Mouse (Mus musculus) v-Abl transformed pro-B cells (cell line): ENCODE measurements around the gene Enthd1.
"Not testable (repeated sequence)": the region's sequence is repeated elsewhere in the genome, so short reads cannot be mapped to it uniquely, and the experiment has no call there.

Experiments
- in situ Hi-C, 2 experiments: fragments of 400-800 bp; cut with MboI; formaldehyde crosslinking; loops; one replicate each; pipeline ENCODE4 v1.15.1; 2025; ENCODE audit not compliant: unreplicated experiment in 2 of 2

Gene Enthd1

DNA sequence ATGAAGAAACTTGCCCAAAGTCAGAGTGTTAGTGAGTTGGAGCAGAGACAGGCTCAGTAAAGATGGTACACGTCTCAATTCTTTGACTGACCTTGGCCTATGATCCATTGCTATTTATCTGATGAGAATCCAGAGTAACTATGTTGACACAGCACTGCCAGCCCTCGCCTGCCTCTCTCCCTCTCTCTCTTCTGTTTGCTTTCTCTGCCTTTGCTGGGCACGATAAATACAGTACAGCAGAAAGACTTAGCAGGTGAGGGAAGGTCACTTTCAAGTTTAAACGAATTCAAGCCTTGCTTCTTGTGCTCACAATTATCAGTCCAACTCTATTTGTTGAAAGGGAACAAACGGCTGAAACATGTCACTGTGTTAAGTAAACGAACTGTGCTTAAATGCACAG lies 19.5 kb downstream of the Enthd1 start:
- in situ Hi-C loops, result loop anchor here in 1 of 2 experiments (25.0 kb wide), 1 partner anchor 1492 kb away; the partner anchor contains the start of genes Desi1 and Snu13

DNA sequence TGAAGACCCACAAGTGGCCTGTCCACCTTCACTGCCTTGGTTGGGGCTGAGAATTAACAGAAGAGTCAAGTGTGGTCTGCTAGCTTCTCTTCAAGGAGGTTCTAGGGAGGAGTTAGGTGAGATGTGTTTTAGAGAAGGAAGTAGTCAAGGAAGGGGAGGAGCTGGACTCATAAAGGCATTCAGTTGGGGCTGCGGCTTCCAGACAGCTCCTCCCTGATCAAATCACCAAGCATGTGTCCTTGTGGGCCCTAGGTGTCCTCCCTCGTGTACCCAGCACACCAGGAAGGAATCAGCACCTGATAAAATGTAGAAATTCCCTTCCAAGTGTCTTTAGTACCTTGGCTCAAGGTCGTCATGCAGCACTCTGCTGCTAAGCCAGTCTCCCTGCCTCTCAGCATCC lies 20.8 kb downstream of the Enthd1 start:
- in situ Hi-C loops, result loop anchor here in 1 of 2 experiments (25.0 kb wide), 1 partner anchor 1493 kb away; the partner anchor contains the start of genes Desi1 and Snu13

DNA sequence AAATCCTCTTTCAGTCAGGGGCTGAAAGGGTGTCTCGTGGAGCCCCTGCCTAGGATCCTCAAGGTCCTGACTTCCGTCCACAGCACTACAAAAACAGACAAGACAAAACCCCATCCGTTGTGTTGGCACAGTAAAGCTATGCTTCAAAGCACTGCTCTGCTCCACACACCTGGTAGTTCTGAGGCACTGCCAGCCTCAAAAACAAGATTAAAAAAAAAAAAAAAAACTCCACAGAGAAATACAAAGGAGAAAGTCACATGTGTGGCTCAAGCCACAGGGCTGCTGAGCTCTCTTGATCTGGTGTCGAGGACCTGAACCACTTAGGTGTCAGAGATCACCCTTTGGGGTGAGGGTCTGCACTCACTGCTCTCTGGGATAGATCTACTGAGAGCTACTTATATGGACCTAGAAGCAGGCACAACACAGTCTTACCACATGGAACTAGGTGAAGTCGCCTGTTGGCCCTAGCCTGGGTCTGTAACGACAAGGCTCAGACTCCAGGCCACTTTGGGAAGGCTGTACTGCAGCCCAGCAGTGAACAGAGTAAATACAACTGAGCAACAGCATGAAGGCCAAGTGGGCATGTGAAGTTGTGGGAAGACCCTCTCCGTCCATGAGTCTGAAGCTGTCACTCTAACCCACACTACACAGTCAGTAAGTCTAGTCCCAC lies 26.1 kb downstream of the Enthd1 start:
- in situ Hi-C loops, result loop anchor here in 1 of 2 experiments (5.0 to 25.0 kb wide), 2 partner anchors 33 to 1498 kb away; partner anchors contain the start of genes Desi1, Grap2 and Snu13

DNA sequence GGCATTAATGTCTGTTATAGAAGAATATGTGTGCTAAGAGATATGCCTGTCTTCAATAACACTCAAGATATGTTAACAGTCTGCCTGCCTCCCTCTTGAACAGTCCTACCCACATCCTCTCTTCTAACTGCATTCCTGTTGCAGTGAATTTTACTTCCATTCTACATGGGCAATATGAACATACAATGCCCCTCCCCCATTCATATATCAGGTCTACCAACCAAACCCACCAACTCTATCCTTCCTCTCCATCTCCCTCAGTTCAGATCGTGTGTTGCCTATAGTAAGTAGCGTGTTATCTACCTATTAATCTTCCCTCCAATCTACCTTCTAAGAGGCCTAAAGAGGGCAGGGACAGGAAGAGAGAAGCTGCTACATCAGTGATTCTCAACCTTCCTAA lies 26.9 kb downstream of the Enthd1 start:
- in situ Hi-C loops, result loop anchor here in 1 of 2 experiments (5.0 to 25.0 kb wide), 2 partner anchors 34 to 1499 kb away; partner anchors contain the start of genes Desi1, Grap2 and Snu13

DNA sequence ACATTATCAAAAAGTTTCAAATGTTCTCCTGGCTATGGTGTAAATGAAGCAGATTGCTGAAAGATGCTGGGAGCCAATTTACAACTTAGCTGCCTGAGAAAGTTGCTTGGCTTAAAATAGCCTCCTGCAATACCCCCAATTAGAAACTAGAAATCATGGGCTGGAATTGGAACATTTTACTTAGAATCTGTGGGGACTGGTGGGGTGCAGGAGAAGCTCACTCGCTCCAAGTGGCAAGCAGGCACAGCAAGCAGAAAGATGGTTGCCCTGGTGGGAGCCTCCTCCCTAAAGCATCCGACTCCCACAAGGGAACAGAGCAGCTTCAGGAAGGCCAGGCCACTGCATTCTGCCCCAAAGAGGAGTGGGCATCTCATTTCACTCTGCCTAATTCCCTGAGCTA lies 28.9 kb downstream of the Enthd1 start:
- in situ Hi-C loops, result loop anchor here in 1 of 2 experiments (5.0 to 25.0 kb wide), 2 partner anchors 36 to 1501 kb away; partner anchors contain the start of genes Desi1, Grap2 and Snu13

DNA sequence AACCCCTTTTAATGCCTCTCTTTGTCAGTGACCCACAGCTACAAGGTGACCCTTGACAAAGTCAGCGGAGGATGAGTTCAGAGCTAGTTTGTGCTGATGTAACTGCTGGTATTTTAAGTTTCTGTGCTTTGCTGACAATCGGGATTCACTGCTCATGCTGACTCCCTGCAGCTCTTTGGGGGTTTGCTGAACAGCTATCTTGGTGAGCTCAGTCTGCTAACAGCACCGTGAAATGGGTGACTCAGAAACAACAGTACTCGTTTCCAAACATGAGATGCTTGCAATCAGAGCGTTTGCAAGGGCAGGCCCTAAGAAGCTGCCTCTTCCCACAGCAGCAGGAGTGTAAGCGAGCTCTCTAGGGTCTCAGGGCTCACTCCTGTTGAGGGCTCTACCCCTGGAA lies 31.7 kb downstream of the Enthd1 start:
- in situ Hi-C loops, result loop anchor here in 1 of 2 experiments (25.0 kb wide), 1 partner anchor 1504 kb away; the partner anchor contains the start of genes Desi1 and Snu13

DNA sequence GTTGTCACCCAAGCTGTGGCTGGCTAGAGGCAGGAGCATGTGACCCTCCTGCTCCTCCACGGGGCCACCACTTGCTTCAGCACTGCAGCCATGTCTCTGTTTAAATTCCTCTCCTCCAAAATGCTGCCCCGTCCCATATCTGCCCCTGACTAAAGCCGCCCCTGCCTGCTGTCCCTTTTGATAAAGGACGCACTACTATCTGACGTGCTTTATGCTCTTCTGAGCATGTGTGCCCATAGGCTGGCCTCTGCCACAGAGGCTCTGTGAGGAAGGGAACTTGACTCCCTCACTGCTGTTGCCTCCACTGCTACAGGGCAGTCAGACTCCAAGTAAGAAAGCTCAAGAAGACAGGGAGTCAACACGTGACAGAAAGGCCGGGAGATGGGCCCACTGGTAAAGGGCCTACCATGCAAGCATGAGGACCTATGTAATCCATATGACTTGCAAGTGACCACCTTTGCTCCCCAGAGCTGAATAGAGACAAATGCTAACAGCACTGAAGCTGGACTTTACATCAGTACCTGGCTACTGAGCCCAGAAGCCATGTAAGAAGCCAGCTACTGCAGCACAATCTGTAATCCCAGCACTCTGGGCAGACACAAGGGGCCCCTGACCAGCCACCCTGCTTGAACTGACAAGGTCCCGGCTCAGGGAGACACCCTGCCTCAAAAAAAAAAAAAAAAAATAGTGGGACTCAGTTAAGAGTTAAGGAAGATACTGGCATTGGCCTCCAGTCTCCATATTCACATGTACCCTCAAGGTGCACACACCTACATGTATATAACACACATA lies 32.5 kb downstream of the Enthd1 start:
- in situ Hi-C loops, result loop anchor here in 1 of 2 experiments (25.0 kb wide), 1 partner anchor 1505 kb away; the partner anchor contains the start of genes Desi1 and Snu13

DNA sequence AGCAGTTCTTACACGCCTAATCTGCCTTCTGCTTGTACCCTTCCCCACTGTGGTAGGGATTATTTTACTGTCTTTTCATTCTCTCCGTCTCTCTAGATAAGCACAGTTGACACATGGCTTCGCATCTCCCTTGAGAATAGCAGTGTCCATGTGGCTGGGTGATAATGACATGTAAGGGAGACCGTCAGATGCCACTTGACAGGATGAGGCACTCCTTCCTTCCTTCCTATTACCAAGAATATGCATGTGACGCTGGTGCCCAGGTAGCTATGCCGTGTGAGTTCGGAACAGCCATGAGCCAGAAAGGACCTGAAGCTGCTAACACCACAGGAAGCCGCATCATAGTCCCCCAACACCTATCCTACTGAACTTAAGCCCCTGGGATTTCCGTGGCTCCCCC lies 33.9 kb downstream of the Enthd1 start:
- in situ Hi-C loops, result loop anchor here in 1 of 2 experiments (25.0 kb wide), 1 partner anchor 1506 kb away; the partner anchor contains the start of genes Desi1 and Snu13

DNA sequence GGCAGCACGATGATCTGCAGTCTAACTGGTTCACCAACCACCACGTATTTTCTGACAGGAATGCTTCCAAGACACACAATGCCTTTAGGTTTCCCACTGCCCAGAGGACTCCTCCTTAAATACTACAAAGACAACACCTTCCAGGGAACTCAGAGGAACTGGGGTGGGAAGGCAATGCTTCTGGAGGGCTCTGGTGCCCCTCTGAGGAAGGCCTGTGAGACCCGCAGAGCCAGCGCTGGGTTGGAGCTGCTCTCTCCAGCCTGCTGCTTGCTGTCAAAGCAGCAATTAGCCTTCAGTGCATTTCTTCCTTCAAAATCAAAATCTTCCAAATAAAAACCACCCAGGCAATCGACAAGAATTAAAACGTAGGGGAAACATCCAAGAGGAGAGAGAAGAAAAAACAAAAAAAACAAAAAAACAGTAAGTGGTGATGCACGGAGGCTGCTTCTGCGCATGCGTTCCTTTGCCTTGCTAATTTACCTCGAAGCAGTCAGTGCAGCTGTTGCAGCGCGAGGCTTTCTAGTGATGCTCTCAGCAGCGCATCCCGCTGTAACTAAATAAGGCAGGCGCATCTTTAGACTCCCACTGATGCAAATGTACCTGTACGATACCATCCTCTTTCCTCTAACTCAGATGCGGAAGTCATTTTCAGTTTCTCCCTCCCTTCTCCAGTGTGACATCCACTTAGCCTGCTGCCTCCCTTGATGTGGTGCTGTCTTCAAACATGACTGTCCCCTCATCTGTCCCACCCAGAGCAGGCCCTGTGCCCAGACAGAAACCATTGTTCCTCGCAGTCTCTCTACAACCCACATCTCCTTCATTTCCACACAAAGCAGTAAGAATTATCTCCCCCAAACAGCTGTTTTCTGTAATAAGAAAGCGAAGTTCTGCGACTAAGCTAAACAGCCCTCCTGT lies 34.7 kb downstream of the Enthd1 start:
- in situ Hi-C loops, result loop anchor here in 1 of 2 experiments (25.0 kb wide), 1 partner anchor 1507 kb away; the partner anchor contains the start of genes Desi1 and Snu13

DNA sequence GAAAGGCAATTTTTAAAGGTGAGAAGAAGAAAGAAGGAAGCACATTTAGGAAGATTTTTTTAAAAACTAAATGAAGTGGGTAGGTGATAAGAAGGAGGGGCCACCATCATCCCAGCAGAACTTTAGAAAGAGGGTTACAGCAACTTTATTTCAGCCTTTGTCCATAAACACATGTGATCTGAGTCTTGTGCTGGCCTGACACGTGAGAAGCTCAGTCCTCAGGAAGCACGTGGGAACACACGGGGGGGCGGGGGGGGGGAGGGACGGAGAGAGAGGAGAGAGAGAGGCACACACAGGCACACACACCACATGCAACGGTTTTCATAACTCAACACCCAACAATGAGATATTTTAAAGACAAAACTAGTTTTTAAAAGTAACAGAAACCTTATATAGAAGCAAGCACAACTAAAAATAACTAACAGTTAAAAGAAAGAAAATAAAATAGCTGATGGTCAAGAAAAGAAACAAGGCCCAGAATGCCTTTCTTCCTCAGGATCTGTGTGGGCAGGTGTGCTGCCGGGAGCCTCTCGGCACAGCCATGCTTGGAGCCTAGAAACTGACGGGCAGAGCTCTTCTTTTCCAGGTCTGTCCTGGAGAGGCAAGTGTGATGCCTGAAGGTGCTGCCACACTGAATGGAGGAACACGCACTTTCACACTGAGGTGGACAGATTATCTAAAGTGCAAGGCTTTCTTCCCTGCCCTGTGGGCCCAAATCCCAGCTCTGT lies 43.1 kb downstream of the Enthd1 start:
- in situ Hi-C loops, result no loop called here

DNA sequence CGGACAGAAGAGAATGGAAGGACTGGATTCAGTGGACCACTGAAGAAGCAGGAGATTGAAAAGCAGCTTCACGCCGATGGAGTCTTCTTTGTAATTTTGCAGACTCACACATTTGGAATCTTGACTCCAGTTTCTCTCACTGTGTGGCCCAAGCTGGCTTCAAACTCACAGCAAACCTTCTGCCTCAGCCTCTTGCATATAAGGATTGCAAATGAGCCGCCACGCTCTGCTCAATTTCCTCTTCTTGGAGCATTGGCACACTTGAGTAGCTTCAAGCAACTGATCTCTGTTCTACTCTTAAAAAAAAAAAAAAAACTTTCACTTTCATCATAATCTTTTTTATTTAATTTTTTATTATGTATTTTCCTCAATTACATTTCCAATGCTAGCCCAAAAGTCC lies 45.0 kb downstream of the Enthd1 start:
- in situ Hi-C loops, result no loop called here

DNA sequence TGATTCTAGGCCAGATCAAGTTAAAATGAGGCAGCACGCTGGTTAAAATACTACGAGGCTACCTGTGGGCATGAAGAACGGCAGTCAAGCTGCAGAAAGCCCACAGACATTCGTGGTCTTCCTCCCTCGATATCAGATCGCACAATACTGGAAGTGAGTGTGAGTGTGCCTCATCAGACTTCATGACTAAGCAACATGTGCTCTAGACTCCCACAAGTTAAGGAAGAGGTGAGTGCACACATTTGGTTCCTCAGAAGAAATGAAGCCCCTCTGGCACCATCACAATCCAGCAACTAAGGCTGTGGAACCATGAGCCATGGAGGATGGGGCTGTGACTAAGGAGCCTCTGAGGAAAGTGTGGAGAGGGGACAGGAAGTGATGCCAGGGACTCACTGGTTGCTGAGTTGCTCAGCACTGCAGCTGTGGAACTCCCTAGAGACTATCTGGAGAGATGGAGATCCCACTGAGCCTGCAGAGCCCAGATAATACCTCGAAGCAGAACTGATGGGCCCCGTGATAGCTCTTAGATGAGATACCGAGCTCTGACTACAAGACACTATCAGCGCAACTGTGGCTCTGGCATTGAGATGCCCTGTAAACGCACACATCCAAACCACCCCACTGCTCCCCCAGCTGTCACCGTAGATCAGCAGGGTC lies 46.3 kb downstream of the Enthd1 start:
- in situ Hi-C loops, result no loop called here

DNA sequence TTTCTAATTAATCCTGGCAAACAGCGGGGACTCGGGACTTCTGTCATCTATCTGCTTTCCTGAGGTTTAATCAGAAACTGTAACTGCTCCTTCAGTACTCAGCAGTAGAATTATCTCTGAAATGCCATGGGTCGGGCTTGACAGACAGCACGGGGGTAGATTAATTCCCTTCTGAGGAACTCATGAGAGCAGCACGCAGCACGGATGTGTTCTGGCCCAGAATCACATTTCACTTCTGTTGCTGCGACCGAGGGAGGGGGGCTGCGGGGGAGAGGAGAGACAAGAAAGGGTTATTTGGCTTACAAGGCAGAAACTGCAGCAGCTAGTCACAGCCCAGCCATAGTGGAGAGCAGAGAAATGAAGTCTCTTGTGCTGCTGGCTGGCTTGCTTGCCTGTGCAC lies 47.0 kb downstream of the Enthd1 start:
- in situ Hi-C loops, result no loop called here

DNA sequence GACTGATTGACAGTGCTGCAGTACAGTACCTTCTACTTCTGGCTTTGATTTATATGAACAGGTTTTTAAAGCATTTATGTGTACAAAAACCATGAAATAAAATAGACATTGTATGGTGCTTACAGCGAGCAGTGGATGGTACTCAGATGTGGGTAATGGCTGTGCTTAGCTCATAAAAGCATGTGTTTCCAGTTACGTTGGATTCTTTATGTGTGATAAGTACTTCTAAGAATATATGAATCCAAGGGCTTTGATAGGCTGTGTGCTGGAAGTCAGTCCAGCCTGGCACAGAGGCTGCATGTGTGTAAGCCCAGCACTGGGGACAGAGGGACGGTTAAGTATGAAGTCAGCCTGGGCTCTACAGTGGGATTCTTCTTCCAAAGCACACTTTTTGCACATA lies 48.4 kb downstream of the Enthd1 start:
- in situ Hi-C loops, result no loop called here

DNA sequence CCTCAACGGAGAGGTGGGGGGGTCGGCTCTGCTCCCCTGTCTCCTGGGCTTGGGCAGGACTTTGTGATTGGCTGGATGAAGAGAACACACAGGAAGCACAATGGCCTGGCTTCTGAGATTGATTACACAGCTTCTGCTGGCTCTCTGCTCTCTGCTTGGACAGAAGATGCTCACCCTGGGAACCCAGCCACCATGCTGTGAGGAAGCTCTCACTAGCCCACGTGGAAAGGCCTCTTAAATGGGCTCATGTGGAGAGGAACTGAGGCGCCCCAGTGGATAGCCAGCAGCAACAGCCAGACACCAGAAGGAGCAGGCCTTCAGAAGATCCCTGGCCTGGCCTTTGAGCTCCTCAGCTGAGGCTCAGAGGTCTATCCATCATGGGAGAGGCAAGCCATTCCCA lies 59.9 kb downstream of the Enthd1 start:
- in situ Hi-C loops, result no loop called here

DNA sequence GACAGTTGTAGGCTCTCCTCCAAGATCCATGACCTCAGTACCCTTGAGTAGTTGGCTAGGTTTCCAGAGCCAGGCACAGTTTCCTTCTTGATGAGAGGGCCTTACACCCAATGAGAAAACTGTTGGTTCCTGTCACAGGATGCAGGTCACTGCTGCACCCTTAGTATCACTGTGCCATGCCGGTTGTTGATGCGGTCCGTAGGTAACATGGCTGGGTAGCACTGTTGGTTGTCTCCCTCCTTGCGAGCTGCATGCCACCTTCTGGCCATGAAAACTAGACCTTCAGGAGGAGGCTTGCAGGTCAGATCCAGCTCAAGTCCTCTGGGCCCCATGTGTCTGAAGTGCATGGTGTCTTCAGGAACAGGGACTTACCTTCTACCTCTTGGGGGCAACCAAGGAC lies 61.8 kb downstream of the Enthd1 start:
- in situ Hi-C loops, result not testable (repeated sequence)

DNA sequence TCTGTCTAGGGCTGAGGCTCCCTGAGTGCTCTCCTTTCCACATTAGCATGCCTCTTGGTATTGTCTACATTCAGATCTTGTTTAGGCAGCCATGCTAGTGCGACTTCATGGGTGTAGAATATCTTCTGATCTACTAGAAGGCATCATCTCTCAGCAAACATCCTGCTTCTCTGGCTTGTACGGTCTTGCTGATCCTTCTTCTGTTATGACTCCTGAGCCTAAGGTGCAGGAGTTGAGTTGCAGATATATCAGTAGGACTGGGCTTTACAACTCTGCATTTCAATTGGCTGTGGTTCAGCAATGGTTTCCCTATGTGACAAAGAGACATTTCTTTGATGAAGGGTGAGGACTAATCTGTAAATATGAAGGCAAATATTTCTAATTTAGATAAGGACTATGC lies 62.2 kb downstream of the Enthd1 start:
- in situ Hi-C loops, result no loop called here

DNA sequence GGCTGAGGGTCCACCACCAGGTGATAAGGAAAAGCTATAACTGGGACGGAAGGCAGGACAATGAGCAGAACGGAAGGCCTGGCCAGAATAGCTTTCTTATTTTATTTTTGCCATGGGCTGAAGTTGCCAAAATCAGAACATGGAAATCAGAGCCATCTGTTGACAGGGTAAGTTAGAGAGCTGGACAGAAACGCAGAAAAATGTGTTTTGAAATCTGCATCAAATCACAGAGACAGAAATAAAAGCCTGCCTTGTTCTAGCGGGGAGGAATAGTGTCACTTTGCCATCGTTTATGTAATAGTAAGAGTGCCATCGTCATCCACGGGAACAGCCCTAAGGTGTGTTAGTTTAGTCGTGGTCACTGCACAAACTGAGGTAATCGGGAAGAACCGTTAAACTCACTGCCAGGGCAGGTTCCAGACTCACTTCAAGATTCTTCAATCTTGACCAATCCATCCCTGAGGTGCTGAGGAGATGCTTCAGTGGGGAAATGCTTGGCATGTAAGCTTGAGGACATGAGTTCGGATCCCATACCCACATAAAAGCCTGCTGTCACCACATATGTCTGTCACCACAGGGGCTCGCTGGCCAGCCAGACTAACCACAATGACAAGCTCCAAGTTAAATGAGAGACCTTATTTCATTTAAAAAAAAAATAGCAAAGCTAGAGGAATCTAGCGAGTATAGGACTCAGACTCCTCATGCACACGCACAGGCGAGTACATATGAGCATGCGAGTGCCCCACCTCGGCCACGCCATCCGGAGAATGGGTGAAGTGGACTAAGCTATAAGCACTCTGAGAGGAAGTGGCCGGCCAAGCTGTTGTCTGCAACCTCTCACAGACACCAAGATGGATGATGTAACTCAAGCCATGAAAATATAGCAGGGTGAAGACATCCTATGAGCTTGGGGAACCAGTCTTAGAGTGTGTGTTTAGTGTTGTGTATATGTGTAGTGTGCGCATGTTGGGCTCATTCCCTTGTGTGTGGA lies 63.6 kb downstream of the Enthd1 start:
- in situ Hi-C loops, result no loop called here
